Mouse (Mus musculus) kidney, adult 11 months (tissue): ENCODE results near the gene Qars.

Source experiments
- DNase-seq: peaks from one replicate; pipeline ENCODE4 v3.0.0; 2022

Gene Qars

DNA sequence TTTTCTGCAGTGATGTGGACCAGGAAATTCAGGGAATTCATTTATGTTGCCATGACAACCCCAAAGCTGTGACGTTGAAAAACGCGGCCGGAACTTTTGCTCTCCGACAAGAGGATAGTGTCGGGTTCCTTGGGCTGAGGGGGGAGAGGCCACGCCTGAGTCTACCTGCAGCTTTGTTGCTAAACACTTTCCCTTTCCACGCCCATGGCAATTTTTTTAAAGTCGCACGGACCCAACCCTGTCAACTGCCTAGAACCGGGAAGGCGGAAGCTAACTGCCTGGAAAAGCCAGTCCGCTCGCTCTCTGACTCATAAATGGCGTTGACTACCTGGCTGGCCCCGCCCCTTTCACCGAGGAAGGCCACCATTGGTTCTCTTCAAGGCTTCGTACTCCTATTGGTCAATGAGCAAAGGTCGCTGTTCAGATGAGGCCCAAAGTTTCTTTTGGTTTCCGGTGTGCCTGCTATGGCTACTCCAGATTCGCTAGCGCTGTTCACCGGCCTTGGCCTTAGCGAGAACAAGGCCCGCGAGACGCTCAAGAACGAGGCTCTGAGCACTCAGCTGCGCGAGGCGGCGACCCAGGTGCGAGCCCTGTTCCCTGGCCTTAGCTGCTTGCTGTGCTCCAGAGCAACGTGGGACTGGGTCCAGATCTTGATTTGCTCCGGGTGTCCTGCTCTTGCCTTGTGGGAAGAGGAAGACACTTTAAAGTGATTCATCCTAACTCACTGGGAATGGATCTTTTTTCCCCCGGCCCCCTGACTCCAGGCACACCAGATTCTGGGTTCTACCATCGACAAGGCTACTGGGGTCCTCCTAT, at the start of gene Qars:
TSS of gene Qars (plus strand) at position 88 of the 816 bp plus-strand sequence.
- DNase-seq = peak; percentile 98

DNA sequence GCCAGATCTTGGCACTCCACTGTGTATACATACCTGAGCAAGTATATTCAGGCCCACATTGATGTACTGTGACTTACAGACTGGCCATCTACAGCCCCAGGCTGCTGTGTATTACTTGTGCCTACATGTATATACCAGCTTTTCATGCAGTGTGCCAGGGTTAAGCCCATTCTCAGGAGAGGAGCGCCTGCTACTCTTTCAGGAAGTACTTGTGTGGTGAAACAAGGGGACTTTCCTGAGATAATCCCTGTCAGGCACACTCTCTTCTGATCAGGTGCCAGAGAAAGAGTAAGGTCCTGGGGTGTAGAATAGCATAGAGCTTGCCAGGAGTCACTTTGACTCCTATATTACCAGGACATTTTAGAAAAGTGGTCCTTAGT, 47.6 kb upstream of the Qars start:
- DNase-seq = no peak

DNA sequence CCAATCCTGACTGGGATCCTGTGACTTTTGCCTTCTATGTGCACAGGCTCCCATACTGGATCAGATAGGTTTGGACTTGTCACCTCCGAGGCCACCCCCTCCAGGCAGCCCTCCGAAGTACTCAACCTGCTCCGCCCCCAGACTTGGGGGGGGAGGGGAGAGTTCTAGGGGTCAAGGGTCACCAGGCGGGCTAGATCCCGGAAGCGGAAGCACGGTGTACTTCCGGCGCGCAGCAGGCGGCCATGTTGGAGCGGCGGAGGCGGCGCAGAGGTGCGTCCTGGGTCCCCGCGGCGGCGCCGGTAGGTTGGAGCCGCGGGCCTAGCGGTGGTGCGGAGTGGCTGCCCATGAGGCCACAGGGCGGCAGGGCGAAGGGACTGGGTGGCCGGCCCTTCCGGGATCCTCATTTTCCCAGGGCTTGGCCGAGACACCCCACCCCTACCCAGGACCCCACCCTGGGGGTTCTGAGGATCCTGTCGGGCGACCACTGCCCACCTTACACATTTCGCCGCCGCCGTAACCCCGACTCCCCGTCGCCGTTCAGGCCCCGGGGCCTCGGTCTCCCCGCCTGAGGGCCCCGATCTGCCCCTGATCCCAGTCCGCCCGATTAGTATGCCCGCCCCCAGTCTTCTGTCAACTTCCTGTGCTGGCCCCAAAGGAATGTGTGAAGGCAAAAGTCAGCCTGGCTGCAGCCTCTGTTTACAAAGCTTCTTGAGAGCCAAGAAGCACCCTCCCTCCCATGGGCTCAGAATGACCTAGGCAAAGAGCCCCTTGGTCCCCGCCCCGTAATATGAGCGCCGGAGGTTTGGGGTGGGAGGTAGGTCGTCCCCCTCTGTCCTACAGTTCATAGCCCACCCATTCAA, 47.0 kb upstream of the Qars start, which contains the start of gene Ccdc71:
TSS of gene Ccdc71 (plus strand) at position 209 of the 860 bp plus-strand sequence.
- peak; percentile 81 for DNase-seq

- DNase-seq = peak; percentile 30
Measured at GRCm38 (mm10) chr9:108461181-108461631, 46.3 kb upstream of the Qars start, which contains the start of gene Klhdc8b. Klhdc8b (minus strand) TSS chr9:108461581.

DNA sequence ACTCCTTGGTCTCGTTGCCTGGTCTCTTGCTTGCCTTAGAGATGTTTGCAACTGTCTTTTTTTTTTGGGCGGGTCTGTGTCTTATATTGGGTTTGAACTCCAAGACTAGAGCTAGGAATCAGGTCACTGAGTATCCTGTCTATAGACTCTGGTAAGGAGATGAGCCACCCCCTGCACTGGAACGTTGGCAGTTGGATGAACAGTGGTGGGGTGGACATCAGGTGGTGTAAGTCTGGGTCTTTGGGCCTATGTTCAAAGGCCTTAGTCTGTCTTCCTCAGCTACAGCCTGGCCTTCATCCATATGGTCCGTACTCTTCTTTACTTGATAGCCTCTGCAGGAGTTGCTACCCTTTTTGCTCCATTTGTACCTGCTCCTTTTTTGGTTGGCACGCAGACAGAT, 45.8 kb upstream of the Qars start:
- no peak for DNase-seq

GRCm38 (mm10) chr9:108462192-108462591, 45.3 kb upstream of the Qars start:
- no peak for DNase-seq

DNA sequence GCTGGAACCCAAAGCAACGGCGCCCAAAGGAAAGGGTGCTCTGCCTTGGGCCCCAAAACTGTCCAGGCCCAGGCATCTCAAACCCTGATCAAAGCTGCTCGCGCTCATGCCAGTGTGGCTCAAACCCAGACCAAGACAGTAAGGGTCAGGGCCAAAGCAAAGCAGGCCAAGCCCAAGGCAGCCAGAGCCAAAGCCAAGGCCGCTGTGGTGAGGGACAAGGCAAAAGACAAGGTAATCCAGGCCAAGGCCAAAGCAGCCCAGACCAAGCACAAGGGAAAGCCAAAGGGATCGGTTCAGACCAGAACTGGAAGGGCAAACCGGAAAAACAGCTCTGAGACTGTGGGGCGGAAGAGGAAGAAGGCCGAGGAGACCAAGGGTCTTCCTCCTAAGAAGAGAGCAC, 43.8 kb upstream of the Qars start:
- no peak for DNase-seq

DNA sequence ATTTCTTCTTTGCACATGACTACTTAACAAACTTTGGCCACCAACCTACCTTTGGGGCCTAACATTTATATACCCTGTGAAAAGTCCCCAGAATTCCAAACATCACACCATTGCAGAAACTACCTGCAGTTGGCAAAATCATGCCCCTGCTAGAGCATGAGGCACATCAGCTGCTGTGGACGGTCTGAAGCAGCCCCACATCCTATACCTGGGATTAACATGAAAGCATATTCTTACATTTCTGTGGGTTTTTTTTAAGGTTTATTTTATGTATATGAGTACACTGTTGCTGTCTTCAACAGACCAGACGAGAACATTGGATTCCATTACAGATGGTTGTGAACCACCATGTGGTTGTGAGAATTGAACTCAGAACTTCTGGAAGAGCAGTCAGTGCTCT, 41.3 kb upstream of the Qars start:
- DNase-seq = no peak

DNA sequence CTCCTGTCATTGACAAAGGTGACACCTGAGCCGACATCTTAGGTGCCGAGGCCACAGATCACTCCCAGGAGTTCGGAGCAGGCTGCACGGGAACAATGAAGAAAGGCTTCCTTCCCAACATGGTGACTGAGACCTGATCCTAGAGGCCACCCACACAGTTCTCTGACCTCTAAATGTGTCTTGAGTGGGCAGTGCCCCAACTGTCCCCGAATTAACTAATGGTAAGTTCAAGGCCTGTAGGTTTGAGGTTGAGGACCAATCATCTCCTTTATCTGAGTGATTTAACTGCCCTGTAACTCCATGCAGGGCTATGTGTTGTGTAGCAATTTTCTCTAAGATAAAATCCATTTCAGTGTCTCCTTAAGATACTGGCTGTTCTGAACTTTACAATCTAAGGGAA, 38.1 kb upstream of the Qars start:
- DNase-seq = no peak

GRCm38 (mm10) chr9:108469845-108470244, 37.7 kb upstream of the Qars start:
- no peak for DNase-seq

- DNase-seq = no peak
Measured at GRCm38 (mm10) chr9:108474528-108474927, 33.0 kb upstream of the Qars start.

GRCm38 (mm10) chr9:108478638-108479156, 28.8 kb upstream of the Qars start:
- DNase-seq = peak; percentile 83

- DNase-seq = peak; percentile 3
Measured at GRCm38 (mm10) chr9:108479241-108479640, 28.3 kb upstream of the Qars start.

DNA sequence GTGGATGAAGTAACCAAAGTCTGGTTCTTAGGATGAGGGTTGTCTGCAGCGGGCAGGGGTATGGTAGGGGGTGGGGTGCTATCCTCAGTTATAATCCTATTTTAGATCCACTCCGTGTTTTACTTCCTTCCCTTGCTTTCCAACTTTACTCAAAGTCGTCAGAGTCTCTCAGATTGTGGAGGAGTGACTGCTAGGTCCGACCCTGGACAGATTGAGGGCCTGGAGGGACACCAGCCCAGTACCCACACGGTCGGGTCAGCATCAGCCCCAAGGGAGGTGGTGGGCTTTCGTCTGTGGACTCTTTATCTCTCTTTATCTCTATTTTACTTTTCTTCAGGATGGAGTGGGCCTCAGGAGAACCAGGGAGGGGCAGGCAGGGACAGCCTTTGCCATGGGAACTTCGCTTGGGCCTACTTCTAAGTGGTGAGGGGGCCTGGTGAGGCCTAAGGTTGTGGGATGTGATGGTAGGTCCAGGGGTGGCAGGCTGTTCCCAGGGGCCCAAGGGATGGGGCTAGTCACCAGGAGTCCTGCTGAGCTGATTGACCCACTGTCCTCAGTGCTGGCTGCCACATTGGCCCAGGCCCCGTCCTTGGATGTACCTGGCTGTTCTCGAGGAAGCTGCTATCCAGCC, 27.7 kb upstream of the Qars start, which contains the start of gene Lamb2:
TSS of gene Lamb2 (plus strand) at position 16 of the 631 bp plus-strand sequence.
- DNase-seq = no peak

- DNase-seq = no peak
Measured at GRCm38 (mm10) chr9:108480813-108481519, 26.5 kb upstream of the Qars start.

DNA sequence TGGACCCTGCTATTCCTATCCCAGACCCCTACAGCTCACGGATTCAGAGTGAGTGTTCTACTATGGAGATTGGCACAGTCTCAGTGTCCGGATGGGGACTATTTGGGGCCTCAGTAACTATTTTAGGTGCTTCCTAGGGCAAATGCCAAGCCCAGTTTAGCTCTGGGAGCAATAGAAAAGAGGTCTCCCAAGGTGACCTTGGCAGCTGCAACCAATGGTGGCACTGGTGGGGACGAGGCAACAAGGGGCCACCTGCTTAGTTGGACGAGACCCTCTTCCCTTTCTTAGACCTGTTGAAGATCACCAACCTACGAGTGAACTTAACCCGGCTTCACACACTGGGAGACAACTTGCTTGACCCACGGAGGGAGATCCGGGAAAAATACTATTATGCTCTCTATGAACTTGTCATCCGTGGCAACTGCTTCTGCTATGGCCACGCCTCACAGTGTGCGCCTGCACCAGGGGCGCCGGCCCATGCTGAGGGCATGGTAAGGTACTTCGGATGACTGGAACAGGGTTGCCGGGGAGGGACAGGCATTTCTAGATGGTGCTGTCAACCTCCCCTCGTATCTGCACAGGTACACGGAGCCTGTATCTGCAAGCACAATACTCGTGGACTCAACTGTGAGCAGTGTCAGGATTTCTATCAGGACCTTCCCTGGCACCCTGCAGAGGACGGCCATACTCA, 25.8 kb upstream of the Qars start:
- no peak for DNase-seq

- DNase-seq = no peak
Measured at GRCm38 (mm10) chr9:108483051-108483790, 24.3 kb upstream of the Qars start.

DNA sequence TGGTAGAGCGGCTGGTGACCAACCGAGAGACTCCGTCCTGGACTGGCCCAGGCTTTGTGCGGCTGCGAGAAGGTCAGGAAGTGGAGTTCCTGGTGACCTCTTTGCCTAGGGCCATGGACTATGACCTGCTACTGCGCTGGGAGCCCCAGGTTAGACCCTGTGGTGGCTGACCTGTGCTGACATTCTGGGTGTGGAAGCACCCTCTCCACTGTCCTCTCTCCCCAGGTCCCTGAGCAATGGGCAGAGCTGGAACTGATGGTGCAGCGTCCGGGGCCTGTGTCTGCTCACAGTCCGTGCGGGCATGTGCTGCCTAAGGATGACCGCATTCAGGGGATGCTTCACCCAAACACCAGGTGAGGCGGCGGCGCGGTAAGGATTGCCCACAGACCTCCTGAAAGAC, 23.5 kb upstream of the Qars start:
- DNase-seq = no peak

DNA sequence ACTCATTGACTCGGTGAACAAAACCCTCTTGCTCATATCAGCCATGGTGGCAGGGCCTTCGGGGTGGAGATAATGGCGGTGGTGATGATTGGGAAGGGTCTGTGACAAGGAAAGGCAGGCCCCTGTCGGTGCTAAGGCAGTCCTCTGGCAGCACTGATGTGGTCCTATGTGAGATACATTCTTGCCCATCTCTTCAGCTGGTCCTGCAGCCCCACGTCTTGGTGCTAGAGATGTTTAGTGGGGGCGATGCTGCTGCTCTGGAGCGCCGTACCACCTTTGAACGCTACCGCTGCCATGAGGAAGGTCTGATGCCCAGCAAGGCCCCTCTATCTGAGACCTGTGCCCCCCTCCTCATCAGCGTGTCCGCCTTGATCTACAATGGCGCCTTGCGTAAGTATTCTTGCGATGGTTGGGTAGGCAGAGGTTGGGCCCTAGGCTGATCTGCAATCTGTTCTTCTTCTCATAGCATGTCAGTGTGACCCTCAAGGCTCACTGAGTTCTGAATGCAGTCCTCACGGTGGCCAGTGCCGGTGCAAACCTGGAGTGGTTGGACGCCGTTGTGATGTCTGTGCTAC, 22.1 kb upstream of the Qars start:
- DNase-seq = no peak

GRCm38 (mm10) chr9:108486973-108487530, 20.5 kb upstream of the Qars start:
- no peak for DNase-seq
